Mouse (Mus musculus): ENCODE results near the gene Frmd8. TPM values are rescaled to one million over a fixed set of nuclear protein-coding genes. Genes with fewer than 3 reads are reported as not detected.
A peak's percentile ranks its signal among the peaks of the same experiment; 100 is the strongest.

The Frmd8 gene
- polyA plus RNA-seq, 1 experiment from 2014 or later = 14.9 TPM

DNA sequence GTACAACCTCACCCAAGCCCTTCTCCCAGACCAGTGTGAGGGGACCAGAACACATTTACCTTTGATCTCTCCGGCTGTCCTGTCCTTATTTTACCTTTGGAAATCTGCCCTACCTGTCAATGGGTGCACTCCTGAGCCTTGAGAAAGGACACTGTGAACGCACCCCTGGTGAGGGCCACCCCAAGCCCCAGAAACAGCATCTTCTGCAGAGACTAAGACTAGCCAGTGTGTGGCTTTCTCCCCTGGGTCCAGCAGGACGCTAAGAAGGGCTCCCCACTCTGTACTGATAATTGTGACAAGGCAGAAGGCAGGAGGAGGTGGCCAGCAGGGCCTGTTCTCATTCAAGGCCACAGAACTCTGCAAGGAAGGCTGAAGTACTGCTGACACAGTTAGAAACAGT lies 3.8 kb upstream of the Frmd8 start:
- Histone ChIP-seq H3K4me3 (ENCODE audit: low read depth, low read length) (no peak overlapping the region), H3K9me3 (ENCODE audit: control insufficient read depth, low read length) (no peaks in the 10 kb centered on the region), H3K27me3 (ENCODE audit: control insufficient read depth, insufficient read depth, low read length) (no peaks in the 10 kb centered on the region), H3K36me3 (ENCODE audit: control insufficient read depth, insufficient read depth, low read length) (no peaks in the 10 kb centered on the region), H3K4me2 (replicated peaks; ENCODE audit: low read depth, low read length) (no peak overlapping the region), H3K4me1 (replicated peaks; ENCODE audit: control insufficient read depth, insufficient read depth, low read length) (peaks cover 2% of the 10 kb centered on the region; the same call in 1 of the 2 replicates), H3K9ac (ENCODE audit: low read depth, low read length) (0 out of 2 replicates have a peak overlapping the region, but pooled peaks have one; percentile 7), H3K27ac (ENCODE audit: low read depth, low read length) (no peak overlapping the region)
- DNase-seq (ENCODE audit: low spot score) (no peak), ATAC-seq (ENCODE audit: low FRiP score) (no peak)
- 76% methylated on average over 3 of the region's 3 CpGs for WGBS

DNA sequence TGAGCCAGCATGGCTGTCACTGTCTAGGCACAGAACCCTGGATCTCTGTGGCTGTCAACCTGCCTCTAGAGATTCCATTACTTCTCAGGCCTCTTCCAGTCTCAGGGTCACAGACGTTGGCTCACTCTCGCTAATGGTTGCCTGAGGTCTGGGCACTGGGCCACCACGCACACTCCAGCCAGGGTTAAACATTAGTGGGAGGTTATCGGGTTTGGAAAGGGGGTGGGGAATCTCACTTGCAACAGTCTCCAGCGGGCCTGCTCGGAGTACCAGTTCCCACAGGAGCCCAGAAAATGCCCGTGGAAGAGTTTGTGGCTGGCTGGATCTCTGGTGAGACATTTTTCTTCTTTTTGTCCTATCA lies 3.3 kb upstream of the Frmd8 start:
- H3K4me2 ChIP-seq (replicated peaks; ENCODE audit: low read depth, low read length) = no peak overlapping the region
- H3K9ac ChIP-seq (ENCODE audit: low read depth, low read length) = no peak overlapping the region
- H3K27ac ChIP-seq (ENCODE audit: low read depth, low read length) = no peak overlapping the region
- no peaks in the 10 kb centered on the region for H3K27me3 ChIP-seq (ENCODE audit: control insufficient read depth, insufficient read depth, low read length)
- no peaks in the 10 kb centered on the region for H3K36me3 ChIP-seq (ENCODE audit: control insufficient read depth, insufficient read depth, low read length)
- WGBS = 83% methylated on average over 7 of the region's 7 CpGs
- H3K4me1 ChIP-seq (replicated peaks; ENCODE audit: control insufficient read depth, insufficient read depth, low read length) = peaks cover 2% of the 10 kb centered on the region; the same call in 1 of the 2 replicates
- H3K4me3 ChIP-seq (ENCODE audit: low read depth, low read length) = no peak overlapping the region
- ATAC-seq (ENCODE audit: low FRiP score) (no peak), DNase-seq (ENCODE audit: low spot score) (no peak)
- H3K9me3 ChIP-seq (ENCODE audit: control insufficient read depth, low read length) = no peaks in the 10 kb centered on the region

DNA sequence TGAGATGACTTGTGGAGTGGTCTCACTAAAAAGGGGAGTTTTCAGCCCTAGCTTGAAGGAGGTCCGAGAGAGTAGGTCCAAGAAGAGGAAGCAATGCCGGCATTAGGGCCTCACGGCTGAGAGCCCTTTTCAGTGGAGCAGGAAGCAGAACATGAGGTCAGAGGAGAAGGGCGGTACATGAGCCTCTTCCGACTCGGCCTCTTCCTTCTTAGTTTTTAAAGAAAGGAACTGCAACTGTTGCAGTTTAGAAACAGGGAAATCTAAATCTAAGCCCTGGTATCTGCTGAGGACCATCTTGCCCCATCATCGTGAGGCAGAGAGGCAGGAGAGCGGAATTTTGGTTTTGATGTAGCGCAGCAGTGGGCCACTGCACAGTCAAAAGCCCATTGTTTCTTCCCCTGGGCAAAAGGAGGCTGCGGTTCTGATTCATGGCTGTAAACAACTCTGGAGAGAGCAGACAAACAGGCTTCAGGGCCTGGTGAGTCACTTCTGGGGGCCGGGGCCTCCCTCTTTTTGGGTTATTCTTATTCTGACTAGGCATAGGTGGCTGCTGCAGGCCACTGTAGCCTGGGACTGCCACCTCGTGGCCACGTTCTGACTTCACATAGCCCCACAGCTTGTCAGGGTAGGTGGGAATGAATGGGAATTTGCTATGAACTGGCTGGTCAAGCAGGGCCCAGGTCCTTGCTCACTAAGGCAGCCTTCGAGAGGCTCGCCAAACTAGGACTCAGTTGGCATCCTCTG lies 2.7 kb upstream of the Frmd8 start, which contains the start of gene Slc25a45:
TSS of gene Slc25a45 (plus strand) at position 191 of the 744 bp plus-strand sequence.
- H3K9ac ChIP-seq (ENCODE audit: low read depth, low read length) = peak within 1 kb of the TSS; percentile 11; the same call in 1 of the 2 replicates
- H3K36me3 ChIP-seq (ENCODE audit: control insufficient read depth, insufficient read depth, low read length) = no peaks in the 10 kb centered on the region
- peaks cover 2% of the 10 kb centered on the region; the same call in 1 of the 2 replicates for H3K4me1 ChIP-seq (replicated peaks; ENCODE audit: control insufficient read depth, insufficient read depth, low read length)
- ATAC-seq (ENCODE audit: low FRiP score) (peak; percentile 33; the same call in 1 of the 2 replicates), DNase-seq (ENCODE audit: low spot score) (peak; percentile 74)
- WGBS = 51% methylated on average over 15 of the region's 15 CpGs
- H3K27ac ChIP-seq (ENCODE audit: low read depth, low read length) = no peak within 1 kb of the TSS
- no peak within 1 kb of the TSS for H3K4me3 ChIP-seq (ENCODE audit: low read depth, low read length)
- H3K9me3 ChIP-seq (ENCODE audit: control insufficient read depth, low read length) = no peaks in the 10 kb centered on the region
- H3K4me2 ChIP-seq (replicated peaks; ENCODE audit: low read depth, low read length) = no peak within 1 kb of the TSS
- H3K27me3 ChIP-seq (ENCODE audit: control insufficient read depth, insufficient read depth, low read length) = no peaks in the 10 kb centered on the region

DNA sequence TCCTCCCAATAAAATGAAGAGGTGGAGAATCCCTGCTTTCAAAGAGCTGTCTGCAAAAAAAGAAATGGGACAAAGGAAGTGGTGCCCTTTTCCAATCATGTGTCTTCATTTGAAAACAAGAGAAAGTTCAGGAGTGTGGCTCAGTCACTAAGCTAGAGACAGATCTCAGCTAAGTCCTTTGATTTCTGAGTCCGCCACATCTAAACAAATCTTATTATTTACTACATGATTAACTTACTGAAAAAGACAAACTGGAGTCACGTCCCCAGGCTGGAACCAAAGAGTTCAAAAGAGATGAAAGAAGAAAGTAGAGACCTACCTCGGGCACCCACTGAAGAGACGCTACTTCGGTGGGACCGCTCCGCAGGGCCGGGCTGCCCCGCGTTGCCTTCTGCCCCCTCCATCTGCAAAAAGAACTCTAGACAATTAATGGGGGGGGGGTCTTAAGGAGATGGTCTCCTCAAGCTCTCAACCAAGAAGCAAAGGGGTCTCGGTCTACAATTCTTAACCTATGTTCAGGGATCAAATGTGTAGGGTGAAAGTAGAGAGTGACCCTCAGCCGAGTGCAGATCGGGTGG lies 594 bp downstream of the Frmd8 start:
- 13% methylated on average over 13 of the region's 13 CpGs for WGBS
- DNase-seq (ENCODE audit: low spot score) = no peak
- Histone ChIP-seq H3K4me2 (replicated peaks; ENCODE audit: low read depth, low read length) (peak overlapping the region; percentile 64), H3K9me3 (ENCODE audit: control insufficient read depth, low read length) (no peaks in the 10 kb centered on the region), H3K4me1 (replicated peaks; ENCODE audit: control insufficient read depth, insufficient read depth, low read length) (peaks cover 4% of the 10 kb centered on the region; the same call in 1 of the 2 replicates), H3K27ac (ENCODE audit: low read depth, low read length) (no peak overlapping the region), H3K27me3 (ENCODE audit: control insufficient read depth, insufficient read depth, low read length) (no peaks in the 10 kb centered on the region), H3K9ac (ENCODE audit: low read depth, low read length) (peak overlapping the region; percentile 88), H3K36me3 (ENCODE audit: control insufficient read depth, insufficient read depth, low read length) (no peaks in the 10 kb centered on the region), H3K4me3 (ENCODE audit: low read depth, low read length) (peak overlapping the region; percentile 81)
- no peak for ATAC-seq (ENCODE audit: low FRiP score)

DNA sequence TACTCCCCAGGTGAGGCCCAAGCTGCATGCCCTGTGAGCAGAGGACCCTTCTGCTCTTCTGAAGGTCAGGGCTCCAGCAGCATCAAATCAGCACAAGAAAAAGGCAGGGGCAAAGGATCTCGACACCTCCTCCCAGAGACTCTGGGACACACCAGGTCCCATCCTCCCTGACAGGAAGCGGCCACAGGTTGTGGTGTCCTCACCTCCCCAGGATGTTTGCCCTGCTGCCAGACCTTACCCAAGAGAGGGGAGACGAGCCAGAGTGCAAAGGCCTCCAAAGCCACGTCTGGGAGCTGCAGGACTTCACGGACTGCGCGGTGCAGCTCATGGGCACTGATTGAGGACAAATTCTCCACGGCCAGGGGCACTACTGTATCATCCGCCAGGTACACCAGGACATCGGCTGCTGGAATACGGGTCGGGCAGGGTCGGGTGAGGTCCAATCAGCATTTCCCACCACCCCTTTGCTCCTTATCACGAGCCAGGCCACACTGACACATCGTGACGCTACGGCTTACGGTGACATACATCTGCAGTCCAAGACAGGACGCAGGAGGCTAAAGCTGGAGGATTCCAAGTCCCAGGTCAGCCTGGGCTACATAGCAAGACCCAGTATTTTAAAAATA lies 2.0 kb downstream of the Frmd8 start:
- H3K9me3 ChIP-seq (ENCODE audit: control insufficient read depth, low read length) = no peaks in the 10 kb centered on the region
- ATAC-seq (ENCODE audit: low FRiP score) = no peak
- no peak overlapping the region for H3K27ac ChIP-seq (ENCODE audit: low read depth, low read length)
- H3K27me3 ChIP-seq (ENCODE audit: control insufficient read depth, insufficient read depth, low read length) = no peaks in the 10 kb centered on the region
- H3K4me3 ChIP-seq (ENCODE audit: low read depth, low read length) = no peak overlapping the region; the same call in 1 of the 2 replicates
- DNase-seq (ENCODE audit: low spot score) = no peak
- WGBS = 89% methylated on average over 19 of the region's 19 CpGs
- H3K4me1 ChIP-seq (replicated peaks; ENCODE audit: control insufficient read depth, insufficient read depth, low read length) = peaks cover 4% of the 10 kb centered on the region; the same call in 1 of the 2 replicates
- H3K36me3 ChIP-seq (ENCODE audit: control insufficient read depth, insufficient read depth, low read length) = no peaks in the 10 kb centered on the region
- no peak overlapping the region for H3K9ac ChIP-seq (ENCODE audit: low read depth, low read length)
- no peak overlapping the region for H3K4me2 ChIP-seq (replicated peaks; ENCODE audit: low read depth, low read length)

DNA sequence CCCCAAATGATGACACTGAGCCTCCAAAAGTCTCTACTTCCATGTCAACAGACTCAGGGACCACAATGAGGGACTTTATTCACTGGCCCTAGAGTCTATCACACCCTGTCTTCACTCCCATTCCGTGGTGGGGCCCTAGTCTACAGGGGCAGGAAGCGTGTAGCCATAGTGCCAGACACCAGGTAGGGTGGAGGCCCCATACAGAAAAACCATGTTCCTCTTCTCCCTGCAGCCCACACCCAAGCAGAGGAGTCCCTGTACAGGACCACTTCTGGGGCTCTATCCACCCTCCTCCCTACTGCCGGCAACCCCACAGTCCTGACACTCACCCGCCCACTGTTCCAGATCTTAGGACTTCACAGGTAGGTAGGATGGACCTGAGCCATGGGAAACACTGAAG lies 2.5 kb downstream of the Frmd8 start:
- no peak for DNase-seq (ENCODE audit: low spot score)
- H3K9me3 ChIP-seq (ENCODE audit: control insufficient read depth, low read length) = no peaks in the 10 kb centered on the region
- 88% methylated on average over 4 of the region's 4 CpGs for WGBS
- no peak for ATAC-seq (ENCODE audit: low FRiP score)
- H3K4me2 ChIP-seq (replicated peaks; ENCODE audit: low read depth, low read length) = no peak overlapping the region
- no peak overlapping the region for H3K27ac ChIP-seq (ENCODE audit: low read depth, low read length)
- no peaks in the 10 kb centered on the region for H3K36me3 ChIP-seq (ENCODE audit: control insufficient read depth, insufficient read depth, low read length)
- H3K9ac ChIP-seq (ENCODE audit: low read depth, low read length) = no peak overlapping the region
- no peak overlapping the region for H3K4me3 ChIP-seq (ENCODE audit: low read depth, low read length)
- no peaks in the 10 kb centered on the region for H3K27me3 ChIP-seq (ENCODE audit: control insufficient read depth, insufficient read depth, low read length)
- peaks cover 4% of the 10 kb centered on the region; the same call in 1 of the 2 replicates for H3K4me1 ChIP-seq (replicated peaks; ENCODE audit: control insufficient read depth, insufficient read depth, low read length)

DNA sequence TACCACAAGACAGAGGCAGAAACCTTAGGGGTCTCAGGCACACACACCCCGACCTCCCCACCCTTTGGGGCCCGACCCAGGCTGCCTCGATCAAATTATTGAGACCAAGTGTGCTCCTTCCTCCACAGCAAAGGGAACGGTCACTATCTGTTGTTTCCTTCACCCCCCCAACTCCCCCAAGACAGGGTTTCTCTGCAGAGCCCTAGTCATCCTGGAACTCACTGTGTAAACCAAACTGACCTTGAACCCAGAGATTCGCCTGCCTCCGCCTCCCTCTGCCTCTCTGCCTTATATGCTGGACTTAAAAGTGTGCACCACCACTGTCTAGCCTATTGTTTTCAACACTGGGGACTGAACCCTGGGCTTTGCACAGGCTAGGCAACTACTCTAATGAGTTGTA lies 3.4 kb downstream of the Frmd8 start:
- Histone ChIP-seq H3K4me1 (replicated peaks; ENCODE audit: control insufficient read depth, insufficient read depth, low read length) (peaks cover 4% of the 10 kb centered on the region; the same call in 1 of the 2 replicates), H3K9ac (ENCODE audit: low read depth, low read length) (peak overlapping the region; percentile 37), H3K36me3 (ENCODE audit: control insufficient read depth, insufficient read depth, low read length) (no peaks in the 10 kb centered on the region), H3K4me3 (ENCODE audit: low read depth, low read length) (no peak overlapping the region), H3K27ac (ENCODE audit: low read depth, low read length) (peak overlapping the region; percentile 62), H3K4me2 (replicated peaks; ENCODE audit: low read depth, low read length) (no peak overlapping the region), H3K27me3 (ENCODE audit: control insufficient read depth, insufficient read depth, low read length) (no peaks in the 10 kb centered on the region), H3K9me3 (ENCODE audit: control insufficient read depth, low read length) (no peaks in the 10 kb centered on the region)
- ATAC-seq (ENCODE audit: low FRiP score) = no peak
- WGBS = 55% methylated on average over 6 of the region's 6 CpGs
- DNase-seq (ENCODE audit: low spot score) = peak; percentile 29

DNA sequence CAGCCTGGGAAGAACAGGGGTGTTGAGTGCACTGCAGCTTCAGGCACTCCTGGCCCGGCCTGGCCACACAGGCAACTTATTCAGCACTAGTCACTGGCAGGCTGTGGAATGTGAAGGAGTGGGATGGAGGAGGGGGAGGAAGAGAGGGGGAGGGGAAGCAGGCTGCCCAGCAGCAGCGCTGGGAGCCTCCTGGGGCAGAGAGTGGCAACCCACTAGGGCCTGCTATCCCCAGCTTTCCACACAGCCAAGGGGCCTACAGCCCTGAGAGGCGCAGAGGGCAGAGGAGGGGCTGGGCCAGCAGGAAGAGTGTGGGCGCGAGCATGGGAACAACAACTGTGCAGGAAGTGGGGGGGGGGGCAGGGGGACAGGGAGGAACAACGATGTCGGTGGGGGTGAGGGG lies 3.8 kb downstream of the Frmd8 start:
- 2% methylated on average over 7 of the region's 7 CpGs for WGBS
- ATAC-seq (ENCODE audit: low FRiP score) (peak; percentile 57), DNase-seq (ENCODE audit: low spot score) (peak; percentile 60)
- Histone ChIP-seq H3K4me1 (replicated peaks; ENCODE audit: control insufficient read depth, insufficient read depth, low read length) (peaks cover 4% of the 10 kb centered on the region; the same call in 1 of the 2 replicates), H3K4me2 (replicated peaks; ENCODE audit: low read depth, low read length) (0 out of 2 replicates have a peak overlapping the region, but pooled peaks have one; percentile 7), H3K27ac (ENCODE audit: low read depth, low read length) (peak overlapping the region; percentile 62), H3K36me3 (ENCODE audit: control insufficient read depth, insufficient read depth, low read length) (no peaks in the 10 kb centered on the region), H3K27me3 (ENCODE audit: control insufficient read depth, insufficient read depth, low read length) (no peaks in the 10 kb centered on the region), H3K9me3 (ENCODE audit: control insufficient read depth, low read length) (no peaks in the 10 kb centered on the region), H3K9ac (ENCODE audit: low read depth, low read length) (peak overlapping the region; percentile 37), H3K4me3 (ENCODE audit: low read depth, low read length) (no peak overlapping the region)
